Mouse (Mus musculus): ENCODE data around the gene Zfp668.

Gene Zfp668

DNA sequence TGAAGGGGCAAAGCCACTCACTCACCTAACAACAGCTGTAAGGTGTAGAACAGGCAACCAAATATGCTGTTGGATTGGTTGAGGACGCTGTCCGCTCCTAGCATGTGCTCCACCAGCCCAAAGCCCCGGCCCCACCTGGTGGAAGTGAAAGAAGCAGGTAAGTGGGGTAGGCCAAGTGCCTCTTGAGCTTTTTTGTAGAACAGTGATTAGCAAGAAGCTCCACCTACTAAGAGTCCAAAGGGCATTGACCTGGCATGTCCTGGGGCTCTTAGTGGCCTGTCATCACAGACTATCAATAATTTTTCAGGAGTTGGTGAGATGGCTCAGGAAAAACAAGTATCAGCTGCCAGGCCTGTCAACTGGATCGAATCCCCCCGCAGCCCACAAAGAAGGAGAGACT lies 17.9 kb upstream of the Zfp668 start:
- DNase-seq = peak; percentile 32

- peak; percentile 77 for DNase-seq
These were observed 14.2 kb upstream of the Zfp668 start, which contains the start of gene Prss53 for GRCm38 (mm10) chr7:127890798-127891197. Gene Prss53, minus strand, starts transcription at chr7:127890970.

- DNase-seq = no peak
These were observed 12.2 kb upstream of the Zfp668 start for GRCm38 (mm10) chr7:127888821-127889220.

- no peak for DNase-seq
These were observed 11.2 kb upstream of the Zfp668 start for GRCm38 (mm10) chr7:127887781-127888180.

DNA sequence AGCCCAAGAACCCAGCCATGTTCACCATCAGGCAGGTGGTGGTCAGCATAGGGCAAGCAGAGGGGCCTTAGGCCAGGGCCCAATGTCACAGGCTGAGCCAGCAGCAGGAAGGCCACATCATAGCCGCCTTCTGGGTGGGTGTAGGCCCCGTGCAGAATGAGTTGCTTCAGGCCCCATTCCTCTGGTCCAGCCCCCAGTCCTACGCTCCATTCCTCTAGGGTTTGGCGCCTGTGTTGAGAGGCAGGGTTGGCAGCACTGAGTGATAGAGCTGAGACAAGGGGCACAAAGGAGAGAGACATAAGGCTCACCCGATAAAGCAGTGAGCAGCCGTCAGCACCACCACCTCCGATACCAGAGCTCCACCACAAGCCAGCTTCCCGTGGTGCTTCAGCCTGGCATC lies 10.6 kb upstream of the Zfp668 start:
- DNase-seq = no peak

DNA sequence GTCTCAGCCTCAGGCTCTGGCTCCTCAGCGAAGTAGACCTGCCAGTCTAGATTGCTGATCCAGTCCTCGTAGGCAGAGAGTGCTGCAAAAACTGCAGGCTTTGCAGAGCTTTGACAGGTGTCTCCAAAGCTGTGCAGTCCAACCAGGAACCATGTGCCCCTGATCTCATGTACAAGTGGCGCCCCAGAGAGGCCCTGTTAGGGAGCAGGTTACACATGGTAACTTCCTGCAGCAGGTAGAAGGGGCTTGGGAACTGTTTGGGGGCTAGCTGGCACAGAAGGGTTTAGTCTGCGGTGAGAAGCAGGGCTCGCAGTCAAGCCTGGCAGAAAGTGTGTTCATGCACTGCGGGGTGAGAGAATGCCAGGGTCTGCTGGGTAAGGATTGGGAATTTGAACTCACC lies 9.9 kb upstream of the Zfp668 start:
- no peak for DNase-seq

- DNase-seq = no peak
These were observed 9.3 kb upstream of the Zfp668 start for GRCm38 (mm10) chr7:127885951-127886350.

GRCm38 (mm10) chr7:127880431-127880830 lies 3.8 kb upstream of the Zfp668 start:
- no peak for DNase-seq

DNA sequence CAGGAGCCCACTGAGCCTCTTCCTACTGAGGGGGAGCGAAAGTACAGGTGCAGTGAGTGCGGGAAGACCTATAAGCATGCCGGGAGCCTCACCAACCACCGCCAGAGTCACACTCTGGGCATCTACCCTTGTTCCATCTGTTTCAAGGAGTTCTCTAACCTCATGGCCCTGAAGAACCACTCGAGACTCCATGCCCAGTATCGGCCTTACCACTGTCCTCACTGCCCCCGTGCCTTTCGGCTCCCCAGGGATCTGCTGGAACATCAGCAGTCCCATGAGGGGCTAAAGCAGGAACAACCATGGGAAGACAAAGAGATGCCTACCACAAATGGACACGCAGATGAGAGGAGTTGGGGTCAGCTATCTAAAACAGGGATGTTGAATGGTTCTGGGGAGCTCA lies 2.7 kb upstream of the Zfp668 start:
- no peak for DNase-seq

DNA sequence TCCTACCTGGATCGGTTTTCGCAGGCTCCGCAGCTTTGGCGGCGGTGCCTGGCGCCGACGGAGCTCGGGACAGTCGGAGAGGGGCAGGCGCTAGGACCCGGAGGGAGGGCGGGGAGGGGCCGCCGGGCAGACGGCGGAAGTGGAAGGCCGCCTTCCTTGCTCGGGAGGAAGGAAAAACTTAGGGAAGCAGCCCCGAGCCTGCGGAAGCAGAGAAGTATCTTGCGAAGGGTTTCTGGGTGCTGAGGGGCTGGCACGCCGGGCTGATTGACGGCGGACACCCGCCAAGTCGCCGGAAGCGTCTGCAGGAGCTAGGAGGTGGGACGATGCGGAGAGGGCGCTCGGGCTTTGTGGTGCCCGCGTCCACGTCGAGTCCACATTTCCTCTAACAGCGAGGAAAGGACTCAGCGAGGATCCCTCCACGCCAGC lies 574 bp downstream of the Zfp668 start, which contains the start of gene Zfp646:
Zfp646 (plus strand) TSS at position 181 of the 426 bp plus-strand sequence.
- DNase-seq = peak; percentile 83

GRCm38 (mm10) chr7:127875627-127876001 lies 1.0 kb downstream of the Zfp668 start:
- peak; percentile 91 for DNase-seq

DNA sequence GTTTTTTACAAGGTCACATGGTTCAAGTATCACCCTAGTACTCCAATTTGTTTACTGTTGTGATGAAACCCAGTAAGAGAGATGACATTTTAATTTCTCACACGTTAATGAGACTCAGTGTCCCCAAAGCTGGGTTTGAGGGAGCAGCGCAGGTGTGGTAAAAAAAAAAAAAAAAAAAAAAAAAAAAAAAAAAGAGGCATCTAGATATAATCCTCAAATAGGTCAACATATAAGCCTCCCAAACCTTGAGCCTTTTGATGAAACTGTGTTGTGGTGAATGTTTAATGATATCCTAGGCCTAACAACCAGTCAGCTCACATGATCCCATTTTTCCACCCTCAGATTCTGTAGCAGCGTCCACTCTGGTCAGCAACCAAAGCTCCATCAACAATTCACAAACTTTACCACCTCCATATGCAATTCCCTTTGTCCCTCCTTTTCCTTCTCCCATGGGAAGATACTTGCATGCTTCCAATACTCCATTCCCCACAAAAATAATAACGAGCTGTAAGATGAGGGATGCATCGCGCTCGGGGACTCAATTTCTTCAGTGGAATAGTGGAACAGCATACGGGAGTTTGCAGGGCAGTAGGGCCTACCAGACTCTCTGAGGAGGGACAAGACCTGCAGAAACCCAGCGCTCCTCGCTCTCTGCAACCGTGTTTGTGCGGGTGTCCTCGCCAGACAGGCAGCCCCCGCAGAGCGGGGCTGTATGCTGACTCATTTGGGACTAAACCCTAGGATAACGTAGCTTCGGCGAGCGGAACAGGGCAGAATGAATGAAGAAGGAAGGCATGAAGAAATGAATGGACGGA lies 1.6 kb downstream of the Zfp668 start:
- no peak for DNase-seq

- no peak for DNase-seq
These were observed 6.3 kb downstream of the Zfp668 start for GRCm38 (mm10) chr7:127870136-127870821.

GRCm38 (mm10) chr7:127869149-127869810 lies 7.3 kb downstream of the Zfp668 start:
- no peak for DNase-seq

DNA sequence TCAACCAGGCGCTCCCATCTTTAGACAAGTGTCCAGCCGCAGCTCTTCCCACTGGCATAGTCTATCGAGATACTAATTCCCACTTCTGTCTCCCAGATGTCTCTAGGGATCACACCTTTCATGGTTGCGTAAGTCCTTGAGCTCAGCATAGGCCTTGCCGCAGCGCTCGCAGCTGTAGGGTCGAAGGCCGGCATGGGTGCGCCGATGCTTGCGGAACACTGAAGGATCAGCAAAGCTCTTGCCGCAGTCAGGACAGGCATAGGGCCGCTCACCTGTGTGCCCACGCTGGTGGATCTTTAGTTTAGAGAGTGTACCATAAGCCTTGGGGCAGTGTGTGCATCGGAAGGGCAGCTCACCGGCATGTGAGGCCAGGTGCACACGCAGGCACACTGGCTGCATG lies 9.0 kb downstream of the Zfp668 start:
- DNase-seq = no peak

GRCm38 (mm10) chr7:127866434-127866833 lies 10.2 kb downstream of the Zfp668 start:
- DNase-seq = no peak

- DNase-seq = no peak
These were observed 18.4 kb downstream of the Zfp668 start for GRCm38 (mm10) chr7:127858258-127858657.

DNA sequence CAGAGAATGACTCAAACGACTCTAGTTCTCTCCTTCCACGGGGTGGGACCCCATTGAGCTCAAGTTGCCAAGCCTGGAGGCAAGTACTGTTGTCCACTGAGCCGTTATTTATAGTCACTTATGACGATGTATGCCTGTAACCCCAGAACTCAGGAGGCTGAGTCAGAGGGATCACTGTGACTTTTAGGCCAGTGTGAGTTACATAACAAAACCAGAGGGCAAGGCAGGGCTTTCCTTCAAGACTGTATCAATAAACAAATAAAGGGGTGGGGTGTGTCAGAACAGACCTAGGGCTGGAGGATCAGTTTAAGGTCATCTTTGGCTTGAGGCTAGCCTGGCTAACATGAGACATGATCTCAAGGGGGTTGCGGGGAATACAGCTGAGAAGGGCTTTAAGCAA lies 25.7 kb downstream of the Zfp668 start:
- no peak for DNase-seq

DNA sequence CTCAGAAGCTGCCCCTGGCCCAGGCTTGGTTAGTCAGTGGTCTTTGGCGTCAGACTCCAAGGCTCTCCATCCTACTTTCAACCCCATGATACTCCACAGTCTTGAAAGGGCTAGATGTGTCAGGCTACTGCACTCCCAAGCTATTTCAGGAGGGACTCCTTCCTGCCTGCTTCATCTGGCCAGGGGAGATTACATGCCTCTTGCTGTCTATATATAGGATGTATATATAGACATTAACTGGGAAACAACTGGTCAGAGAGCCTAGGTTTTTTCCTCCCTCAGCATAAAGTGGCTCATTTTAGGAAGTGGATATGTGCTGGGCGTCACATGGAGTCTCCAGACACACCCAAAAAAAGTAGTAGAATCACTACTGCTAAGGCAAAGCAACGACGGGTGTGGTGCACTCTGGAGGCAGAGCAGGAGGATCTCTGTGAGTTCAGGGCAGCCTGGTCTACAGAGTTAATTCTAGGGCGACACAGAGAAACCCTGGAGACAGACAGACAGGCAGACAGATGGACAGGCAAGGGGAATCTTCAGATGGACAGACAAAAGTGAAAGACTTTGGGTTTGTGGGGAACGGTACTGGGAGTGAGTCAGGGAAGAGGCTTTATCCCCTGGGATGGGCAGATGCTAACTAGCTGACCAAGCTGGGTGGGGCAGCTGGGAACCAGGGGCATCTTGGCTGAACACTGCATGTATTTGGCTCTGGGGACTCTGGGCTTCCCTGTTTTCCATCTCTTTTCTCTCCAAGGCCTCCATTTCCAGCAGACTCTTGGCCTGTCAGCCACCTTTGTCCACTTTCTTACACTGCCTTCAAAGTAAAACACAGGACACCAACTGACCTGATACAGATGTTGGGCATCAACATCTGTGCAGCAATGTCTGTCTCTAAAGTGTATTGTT lies 26.4 kb downstream of the Zfp668 start:
- no peak for DNase-seq

DNA sequence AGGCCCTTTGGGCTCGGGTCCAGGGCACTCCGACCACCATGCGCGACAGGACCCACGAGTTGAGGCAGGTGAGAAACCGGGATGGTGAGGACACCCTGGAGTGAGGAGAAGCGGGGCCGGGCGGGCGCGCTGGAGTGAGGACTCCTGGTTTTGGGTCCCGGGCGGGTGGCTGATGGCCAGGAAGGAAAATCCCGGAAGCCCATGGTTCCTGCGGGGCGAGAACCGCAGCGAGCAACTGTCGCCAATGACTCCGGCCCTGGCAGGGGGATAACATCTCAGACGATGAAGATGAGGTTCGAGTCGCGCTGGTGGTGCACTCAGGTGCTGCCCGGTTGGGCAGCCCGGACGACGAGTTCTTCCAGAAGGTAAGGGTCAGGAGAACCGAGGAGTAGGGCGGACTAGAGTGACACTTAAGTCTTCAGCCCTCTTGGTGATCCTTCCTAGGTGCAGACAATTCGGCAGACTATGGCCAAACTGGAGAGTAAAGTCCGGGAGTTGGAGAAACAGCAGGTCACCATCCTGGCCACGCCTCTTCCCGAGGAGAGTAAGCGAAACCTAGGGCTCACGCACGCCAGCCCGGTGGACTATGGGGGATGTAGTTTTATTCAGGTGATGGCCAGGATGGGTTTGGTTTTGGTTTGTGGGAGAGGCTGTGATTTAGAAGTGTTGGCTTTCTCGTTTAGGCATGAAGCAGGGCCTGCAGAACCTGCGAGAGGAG lies 34.5 kb downstream of the Zfp668 start:
- DNase-seq = peak; percentile 87

- DNase-seq = peak; percentile 91
These were observed 35.2 kb downstream of the Zfp668 start for GRCm38 (mm10) chr7:127841340-127842000.
